Mouse (Mus musculus) frontal cortex, postnatal 14 days (tissue): ENCODE results near the gene Kxd1.
A peak's percentile ranks its signal among the peaks of the same experiment; 100 is the strongest.
"Not testable (repeated sequence)": the region's sequence is repeated elsewhere in the genome, so short reads cannot be mapped to it uniquely, and the experiment has no call there.

Source experiments
- DNase-seq, 2 experiments: peaks; one replicate each; pipeline ENCODE4 v3.0.0; 2022; ENCODE audit warnings: low spot score in 2 of 2

Kxd1 gene

DNA sequence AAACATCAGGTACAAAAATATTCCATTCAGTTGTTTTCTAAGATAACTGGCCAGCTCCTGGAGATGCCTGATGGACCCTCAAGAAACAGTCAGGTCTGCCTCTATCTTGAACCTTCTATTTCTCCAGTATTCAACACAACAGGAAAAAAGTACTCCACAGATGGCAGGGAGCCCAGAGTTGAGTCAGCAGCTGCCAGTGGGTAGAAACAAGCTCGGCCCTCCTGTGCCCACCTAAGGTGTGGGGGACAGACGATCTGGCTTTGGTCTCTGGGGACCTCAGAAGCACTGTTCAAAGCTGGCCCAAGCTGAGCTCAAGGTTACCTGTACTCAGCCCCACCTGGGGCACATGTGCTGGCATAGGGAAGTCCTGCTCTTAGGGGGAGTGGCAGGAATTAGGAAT is 14.3 kb downstream of the Kxd1 start:
- no peak for DNase-seq

- no peak for DNase-seq
Measured at GRCm38 (mm10) chr8:70512253-70512903, 15.4 kb downstream of the Kxd1 start.

GRCm38 (mm10) chr8:70511770-70512169 is 16.0 kb downstream of the Kxd1 start:
- no peak for DNase-seq

DNA sequence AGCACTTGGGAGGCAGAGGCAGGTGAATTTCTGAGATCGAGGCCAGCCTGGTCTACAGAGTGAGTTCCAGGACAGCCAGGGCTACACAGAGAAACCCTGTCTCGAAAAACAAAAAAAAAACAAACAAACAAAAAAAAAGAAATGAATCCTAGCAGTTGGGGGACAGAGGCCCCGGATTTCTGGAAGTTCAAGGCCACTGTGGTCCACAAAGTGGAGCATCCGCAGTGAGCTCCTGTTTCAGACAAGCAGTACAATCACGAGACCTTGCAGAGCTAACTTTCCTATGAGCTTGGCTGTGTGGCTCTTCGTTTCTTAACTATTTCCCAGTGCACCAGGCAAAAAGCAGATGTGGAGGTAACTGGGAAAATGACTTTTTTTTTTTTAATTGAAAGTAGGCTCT is 16.6 kb downstream of the Kxd1 start:
- not testable (repeated sequence) for DNase-seq

DNA sequence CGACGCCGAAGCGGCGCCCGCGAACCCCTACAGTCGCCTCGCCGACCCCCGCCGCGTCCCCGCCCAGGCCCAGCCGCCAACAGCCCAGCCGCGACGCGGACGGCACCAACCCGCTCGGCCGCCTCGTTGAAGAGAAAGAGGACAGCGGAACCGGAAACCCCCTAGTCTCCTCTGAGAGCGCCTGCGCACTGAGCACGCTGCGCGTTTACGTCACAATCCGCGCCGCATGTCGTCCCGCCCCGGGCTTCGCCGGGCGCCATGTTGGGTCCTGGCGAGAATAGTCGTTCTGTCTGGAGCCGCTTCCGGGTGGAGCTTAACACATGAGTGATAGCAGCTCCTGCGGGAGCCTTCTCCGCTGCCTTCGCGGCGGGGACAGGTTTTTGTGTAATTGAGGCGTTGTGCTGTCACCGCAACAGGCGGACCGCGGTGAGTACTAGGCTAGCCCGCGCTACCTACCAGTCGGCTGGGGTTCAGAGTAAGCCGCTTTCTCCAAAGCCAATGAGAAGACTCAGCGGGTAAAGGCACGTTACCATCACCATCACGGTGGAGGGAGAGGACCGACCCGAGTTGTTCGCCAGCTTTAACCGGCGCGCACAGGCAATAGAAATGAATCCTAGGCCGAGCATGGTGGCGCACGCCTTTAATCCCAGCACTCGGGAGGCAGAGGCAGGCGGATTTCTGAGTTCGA is 17.4 kb downstream of the Kxd1 start, which contains the start of gene Uba52:
Gene Uba52 (minus strand): TSS at position 574 of the 688 bp plus-strand sequence.
- DNase-seq, result peak; percentile 95 to 97

GRCm38 (mm10) chr8:70509281-70509952 is 18.3 kb downstream of the Kxd1 start:
- no peak for DNase-seq

GRCm38 (mm10) chr8:70507027-70507393 is 20.7 kb downstream of the Kxd1 start:
- no peak for DNase-seq

DNA sequence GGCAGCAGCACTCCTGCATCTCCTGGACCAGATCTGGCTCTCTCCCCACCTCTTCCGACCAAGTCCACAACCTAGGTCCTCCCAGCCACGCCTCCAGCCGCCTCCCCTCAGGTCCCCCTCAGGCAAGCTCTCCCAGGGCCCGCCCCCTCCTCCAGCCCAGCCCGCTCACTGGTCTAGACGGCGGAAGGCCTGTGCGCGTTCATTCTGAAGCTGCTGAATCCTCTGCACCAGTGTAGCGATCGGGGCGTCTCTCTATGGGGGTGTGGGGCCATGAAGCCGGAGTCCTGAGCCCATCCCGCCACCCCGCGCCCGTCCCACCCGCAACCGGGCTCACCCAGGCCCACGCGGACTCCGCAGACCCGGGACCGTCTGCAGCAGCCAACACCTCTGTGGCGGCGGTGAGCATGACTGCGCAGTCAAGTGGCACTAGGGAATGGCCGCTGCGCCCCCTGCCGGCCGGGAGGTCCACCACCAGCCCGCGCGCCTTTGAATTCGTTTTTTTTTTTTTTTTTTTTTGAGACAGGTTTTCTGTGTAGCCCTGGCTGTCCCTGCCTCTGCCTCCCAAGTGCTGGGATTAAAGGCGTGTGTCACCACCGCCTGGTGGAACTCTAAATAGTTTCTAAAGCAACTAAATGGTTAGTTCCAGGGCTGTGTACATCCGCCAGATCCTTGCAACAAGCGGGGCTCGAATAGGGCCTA is 21.3 kb downstream of the Kxd1 start, which contains the start of gene Rex1bd:
Gene Rex1bd (minus strand): TSS at position 425 of the 699 bp plus-strand sequence.
- DNase-seq, result peak; percentile 84 to 87

- DNase-seq, result no peak
Measured at GRCm38 (mm10) chr8:70505698-70506327, 21.9 kb downstream of the Kxd1 start.

DNA sequence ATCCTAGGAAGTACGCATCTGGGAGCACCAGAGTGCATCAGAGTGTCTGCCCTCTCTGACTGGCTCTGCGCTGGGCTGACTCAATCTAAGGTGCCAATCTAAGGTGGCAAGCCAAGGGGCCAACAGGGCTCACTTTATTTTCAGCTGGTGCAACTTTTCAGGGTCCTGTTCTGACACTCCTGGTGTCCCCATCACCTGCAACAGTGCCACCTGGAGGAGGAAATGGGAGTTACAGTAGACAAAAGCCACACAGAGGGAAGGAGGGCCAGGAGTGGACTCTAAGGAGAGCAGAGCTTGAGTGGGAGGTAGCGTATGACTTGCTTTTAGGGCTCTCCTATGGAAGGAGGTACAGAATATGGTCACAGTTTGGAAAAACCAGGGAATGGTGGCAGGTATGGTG is 22.9 kb downstream of the Kxd1 start:
- peak in 1 of 2 experiments; percentile 74 for DNase-seq

GRCm38 (mm10) chr8:70504291-70504716 is 23.5 kb downstream of the Kxd1 start:
- DNase-seq, result peak in 1 of 2 experiments; percentile 45

GRCm38 (mm10) chr8:70503062-70503750 is 24.6 kb downstream of the Kxd1 start:
- no peak for DNase-seq

DNA sequence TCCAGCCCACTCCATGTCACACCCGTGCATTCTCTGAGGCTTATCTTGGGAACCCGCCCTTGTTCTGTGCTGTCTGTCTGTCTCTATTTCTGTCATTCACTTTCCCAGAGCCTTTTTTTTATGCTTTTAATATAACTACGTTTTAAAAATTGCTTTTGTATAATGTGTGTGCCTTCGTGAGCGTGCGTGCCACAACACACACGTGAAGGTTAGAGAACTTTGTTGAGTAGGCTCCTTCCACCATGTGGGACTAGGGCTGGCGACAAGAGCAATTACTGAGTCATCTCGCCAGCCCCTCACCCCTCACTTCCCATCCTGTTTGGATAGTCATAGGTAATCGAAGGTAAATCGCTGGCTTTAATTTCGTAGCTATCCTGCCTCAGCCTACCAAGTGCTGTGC is 25.2 kb downstream of the Kxd1 start:
- no peak for DNase-seq

DNA sequence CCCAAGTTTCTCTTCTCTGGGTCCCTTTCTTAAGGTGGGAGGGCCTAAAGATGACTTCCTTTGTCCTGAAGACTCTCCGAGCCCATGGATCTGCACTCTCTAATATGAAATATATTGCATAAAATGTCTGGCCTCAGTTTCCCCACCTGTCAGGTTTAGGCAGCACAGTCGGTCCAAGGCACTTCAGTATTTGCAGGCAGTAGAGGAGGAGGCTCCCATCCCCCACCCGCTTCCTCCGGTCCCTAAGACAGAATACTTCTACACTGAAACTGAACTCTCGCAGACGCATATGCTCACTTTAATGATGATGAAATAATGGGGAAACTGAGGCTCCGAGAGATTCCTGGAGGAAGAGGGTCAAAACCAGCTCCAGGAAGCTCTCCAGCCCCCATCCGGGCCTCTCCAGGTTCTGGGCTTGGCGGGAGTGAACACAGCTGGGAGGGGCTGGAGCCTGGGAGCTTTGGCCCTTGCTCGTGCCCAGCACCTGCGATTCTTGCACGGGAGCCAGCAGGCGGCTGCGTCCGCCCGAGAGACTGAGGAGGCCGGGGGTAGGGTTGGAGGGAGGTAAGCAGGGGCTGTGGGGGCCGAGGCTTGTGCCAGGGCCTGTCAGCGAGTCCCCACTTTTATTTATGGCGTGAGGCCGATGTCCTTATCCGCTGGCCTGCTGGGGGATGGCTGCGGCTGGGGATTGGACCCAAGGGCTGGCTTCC is 25.8 kb downstream of the Kxd1 start:
- no peak for DNase-seq

DNA sequence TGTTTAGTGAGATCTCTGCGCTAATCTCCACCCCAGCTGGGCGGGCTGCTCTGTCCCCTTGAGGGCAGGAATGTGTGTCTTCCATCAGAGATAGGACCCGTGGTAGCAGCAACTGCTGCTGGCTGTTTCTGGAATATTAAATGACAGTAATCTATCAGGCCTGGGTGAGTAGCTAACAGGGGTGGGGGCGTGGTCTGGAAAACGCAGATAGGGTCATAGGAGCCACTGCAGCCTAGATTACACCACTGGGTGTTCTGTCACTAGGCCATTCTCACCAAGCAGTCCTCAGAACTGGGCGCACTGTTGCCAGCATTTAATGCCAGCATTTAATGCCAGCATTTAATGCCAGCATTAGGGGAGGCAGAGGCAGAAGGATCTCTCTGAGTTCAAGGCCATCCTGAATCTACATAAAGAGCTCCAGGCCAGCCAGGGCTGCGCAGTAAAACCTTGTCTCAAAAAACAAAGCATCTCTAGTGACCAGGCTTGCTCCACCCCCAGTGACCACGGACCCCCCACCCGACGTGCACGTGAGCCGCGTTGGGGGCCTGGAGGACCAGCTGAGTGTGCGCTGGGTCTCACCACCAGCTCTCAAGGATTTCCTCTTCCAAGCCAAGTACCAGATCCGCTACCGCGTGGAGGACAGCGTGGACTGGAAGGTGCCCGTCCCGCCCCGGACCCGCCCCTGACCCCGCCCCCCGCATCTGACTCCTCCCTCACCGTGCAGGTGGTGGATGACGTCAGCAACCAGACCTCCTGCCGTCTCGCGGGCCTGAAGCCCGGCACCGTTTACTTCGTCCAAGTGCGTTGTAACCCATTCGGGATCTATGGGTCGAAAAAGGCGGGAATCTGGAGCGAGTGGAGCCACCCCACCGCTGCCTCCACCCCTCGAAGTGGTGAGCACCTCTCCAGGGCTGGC is 27.1 kb downstream of the Kxd1 start:
- DNase-seq, result no peak

DNA sequence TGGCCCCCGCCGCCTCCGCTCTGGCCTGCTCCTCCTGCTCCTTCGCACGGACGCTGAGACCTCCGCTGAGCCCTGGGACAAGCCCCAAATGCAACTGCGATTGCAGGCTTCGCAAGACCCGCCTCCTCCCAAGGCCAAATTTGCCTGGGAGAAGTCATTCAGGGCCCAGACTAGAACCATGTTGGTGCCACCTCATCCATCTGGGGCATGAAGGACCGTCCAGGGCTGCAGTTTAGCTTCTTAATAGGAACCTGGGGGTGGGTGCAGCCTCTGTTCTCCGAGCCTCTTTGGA is 32.0 kb downstream of the Kxd1 start:
- no peak for DNase-seq

DNA sequence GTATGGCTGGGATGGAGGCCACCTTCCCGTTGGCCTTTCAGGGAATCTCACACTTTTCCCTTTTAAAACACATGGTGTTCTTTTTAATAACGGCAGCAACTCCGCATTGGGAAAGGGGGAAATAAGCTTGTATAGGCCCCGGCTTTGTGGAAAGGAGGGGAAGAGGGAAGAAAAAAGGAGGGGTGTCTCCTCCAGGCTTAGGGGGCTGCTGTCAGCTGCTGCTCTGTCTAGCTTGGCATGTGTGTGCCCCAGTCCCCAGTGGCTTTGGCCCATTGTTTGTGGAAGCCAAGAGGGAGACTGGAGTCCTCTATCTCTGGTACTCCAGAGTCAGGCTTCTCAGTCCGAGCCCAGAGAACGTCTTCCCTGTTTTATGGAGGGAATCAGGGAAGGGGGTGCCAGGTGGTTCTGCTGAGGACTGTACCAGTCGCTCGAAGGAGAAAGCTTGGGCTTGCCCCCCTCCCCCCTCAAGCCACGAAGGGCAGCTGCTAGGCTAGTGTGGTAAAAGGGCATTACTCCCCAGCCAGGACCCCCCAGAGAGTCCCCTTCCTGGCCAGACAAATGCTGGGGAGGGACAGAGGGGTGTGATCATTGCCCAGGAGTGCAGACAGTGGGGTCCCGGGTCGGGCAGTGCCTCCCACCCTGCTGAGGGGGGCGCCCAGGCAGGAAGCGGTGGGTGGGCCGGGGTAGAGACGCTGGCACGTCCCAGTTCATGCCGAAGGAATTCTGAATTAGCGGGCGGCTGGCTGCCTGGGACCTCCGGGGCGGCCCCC is 32.6 kb downstream of the Kxd1 start:
- no peak for DNase-seq

DNA sequence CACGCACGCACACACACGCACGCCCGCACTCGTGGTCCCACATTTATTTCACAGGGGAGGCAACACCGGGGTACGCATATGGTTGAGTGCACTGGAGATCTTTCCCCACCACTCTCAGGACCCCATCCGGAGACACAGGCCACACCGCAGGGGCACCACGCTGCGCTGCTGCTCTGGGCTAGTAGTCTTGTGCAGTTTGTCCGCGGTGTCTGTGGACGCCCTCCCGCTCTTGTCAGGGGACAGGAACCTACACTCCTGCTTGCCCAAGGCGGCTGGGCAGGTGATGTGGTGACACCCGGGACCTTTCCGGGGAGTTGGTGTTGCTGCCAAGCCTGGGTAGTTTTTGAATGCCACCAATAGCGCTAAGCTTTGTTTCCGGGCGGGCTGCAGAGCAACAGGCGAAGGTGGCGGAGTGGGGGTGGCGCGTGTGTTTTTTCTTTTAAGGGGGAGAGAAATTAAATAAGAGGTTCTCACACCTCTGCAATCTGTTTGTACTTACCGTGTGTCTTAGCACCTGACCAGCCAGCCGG is 33.3 kb downstream of the Kxd1 start:
- no peak for DNase-seq
